Mouse (Mus musculus) cerebellum, adult 2 months (tissue): ENCODE results near the gene Ncstn.

Experiments
- CTCF ChIP-seq: fragments of 200-500 bp; IDR thresholded peaks from 2 replicates; pipeline ENCODE4 v1.5.1; 2011; ENCODE audit warnings: low read depth, mild to moderate bottlenecking, control low read depth, low read length, moderate library complexity, borderline replicate concordance; ENCODE audit not compliant: insufficient read depth
- POLR2A ChIP-seq: fragments of 200-500 bp; IDR thresholded peaks from 2 replicates; pipeline ENCODE4 v1.6.1; 2011; ENCODE audit warnings: low read length, control low read depth, borderline replicate concordance; ENCODE audit not compliant: insufficient read depth

- TF ChIP-seq POLR2A, result no peak
- no peak for TF ChIP-seq CTCF
These were observed 54.0 kb downstream of the Ncstn start, which contains the start of gene Vangl2 for GRCm38 (mm10) chr1:172028394-172029275.
